Comparison of ENCODE assay signal across 16 mouse cellular contexts in genomic region chr12:72015296-72015695, GRCm38 (mm10).
"Had no signal": no experiment of that assay in that cellular context is flagged by ENCODE, and none has a peak within 500 bp of the region (broad histone marks: within the 10 kb centered on the region; RNA-seq: fewer than 3 reads in every experiment).

No protein-coding gene starts in this region.

- H3K4me2 ChIP-seq: neural tube, embryonic 12.5 days; neural tube, embryonic 13.5 days; stomach, embryonic 15.5 days had no signal

- DNase-seq: retina, postnatal 1 day; right cerebral cortex, adult 18-20 months; right cerebral cortex, postnatal 14 days; right cerebral cortex, postnatal 25 days; right cerebral cortex, postnatal 4 days; spleen, adult 18-20 months; thymus, adult 18-20 months; thymus, adult 2 months; thymus, postnatal 14 days; thymus, postnatal 36 days; thymus, postnatal 4 days had no signal

- H3K36me3 ChIP-seq: neural tube, embryonic 12.5 days; neural tube, embryonic 13.5 days; neural tube, embryonic 15.5 days; stomach, embryonic 15.5 days had no signal

- H3K9ac ChIP-seq: neural tube, embryonic 12.5 days; neural tube, embryonic 13.5 days; neural tube, embryonic 15.5 days; stomach, embryonic 15.5 days had no signal

- H3K27ac ChIP-seq: neural tube, embryonic 12.5 days; neural tube, embryonic 13.5 days; neural tube, embryonic 15.5 days; stomach, embryonic 15.5 days; stomach, postnatal 0 days had no signal

- H3K4me1 ChIP-seq: neural tube, embryonic 12.5 days; neural tube, embryonic 13.5 days; stomach, embryonic 15.5 days had no signal

- H3K4me3 ChIP-seq: neural tube, embryonic 12.5 days; neural tube, embryonic 13.5 days; neural tube, embryonic 15.5 days; stomach, embryonic 15.5 days had no signal

- H3K27me3 ChIP-seq: neural tube, embryonic 12.5 days; neural tube, embryonic 13.5 days; neural tube, embryonic 15.5 days; stomach, embryonic 15.5 days had no signal

- H3K9me3 ChIP-seq: neural tube, embryonic 12.5 days; neural tube, embryonic 13.5 days; neural tube, embryonic 15.5 days; stomach, embryonic 15.5 days had no signal
